Mouse (Mus musculus) heart, postnatal 4 days (tissue): ENCODE data around the gene Eci2. TPM values are rescaled to one million over a fixed set of nuclear protein-coding genes. Genes with fewer than 3 reads are reported as not detected.
A peak's percentile ranks its signal among the peaks of the same experiment; 100 is the strongest.
"Not testable (repeated sequence)": the region's sequence is repeated elsewhere in the genome, so short reads cannot be mapped to it uniquely, and the experiment has no call there.

ENCODE experiments used
- DNase-seq: peaks from one replicate; pipeline ENCODE4 v3.0.0; 2021
- total RNA-seq, 2 experiments: library from RNA; stranded (reverse); gene quantifications; 2 replicates each; pipeline ENCODE4 v1.2.3; 2021

The Eci2 gene
- total RNA-seq, 2 experiments from 2014 or later, result 251 to 275 TPM

DNA sequence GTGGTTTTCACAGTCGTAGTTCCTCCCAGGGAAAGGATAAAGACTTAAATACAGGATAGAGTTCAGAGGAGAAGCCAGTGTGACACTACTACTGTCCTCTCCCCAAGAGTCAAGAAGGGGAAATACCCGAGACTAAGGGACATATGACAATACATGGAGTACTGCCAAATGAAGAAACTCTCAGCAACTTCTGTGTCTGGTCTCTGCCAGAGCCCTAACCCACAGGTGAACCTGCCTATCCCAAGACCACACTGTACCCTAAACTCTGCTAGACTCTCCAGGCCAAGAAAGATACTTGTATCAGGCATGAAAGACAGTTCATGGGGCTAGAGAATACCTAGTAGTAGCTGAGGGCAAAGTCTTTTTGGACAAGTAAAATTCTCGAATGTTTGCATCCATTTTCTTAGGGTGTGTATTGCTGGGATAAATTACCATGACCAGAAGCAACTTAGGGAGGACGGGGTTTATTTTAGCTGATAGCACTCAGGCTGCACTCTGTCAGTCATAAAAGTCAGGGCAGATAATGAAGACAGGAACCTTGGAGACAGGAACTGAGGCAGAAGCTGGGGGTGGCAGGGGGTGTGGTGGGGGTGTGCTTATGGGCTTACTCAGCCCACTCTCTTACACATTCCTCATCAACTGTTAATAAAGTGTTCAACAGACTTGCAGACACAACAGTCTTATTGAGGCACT lies 35.2 kb downstream of the Eci2 start:
- no peak for DNase-seq

DNA sequence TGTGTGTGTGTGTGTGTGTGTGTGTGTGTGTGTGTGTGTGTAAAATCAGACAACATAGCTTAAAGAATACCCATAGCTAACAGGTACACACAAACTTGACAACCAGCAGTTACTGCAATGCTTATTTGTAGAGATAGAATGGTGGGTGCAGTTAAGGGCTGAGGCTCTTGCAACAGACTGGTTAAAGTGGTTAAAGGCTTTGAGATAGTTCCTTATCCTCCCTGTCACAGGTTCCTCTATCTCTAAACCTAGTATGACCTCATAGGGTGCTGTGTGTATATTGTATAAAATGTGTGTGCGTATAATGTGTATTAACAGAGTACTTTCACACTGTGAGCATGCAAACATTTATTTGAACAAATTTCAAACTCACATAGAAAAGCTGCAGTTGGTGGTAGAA lies 43.4 kb downstream of the Eci2 start:
- DNase-seq, result not testable (repeated sequence)

DNA sequence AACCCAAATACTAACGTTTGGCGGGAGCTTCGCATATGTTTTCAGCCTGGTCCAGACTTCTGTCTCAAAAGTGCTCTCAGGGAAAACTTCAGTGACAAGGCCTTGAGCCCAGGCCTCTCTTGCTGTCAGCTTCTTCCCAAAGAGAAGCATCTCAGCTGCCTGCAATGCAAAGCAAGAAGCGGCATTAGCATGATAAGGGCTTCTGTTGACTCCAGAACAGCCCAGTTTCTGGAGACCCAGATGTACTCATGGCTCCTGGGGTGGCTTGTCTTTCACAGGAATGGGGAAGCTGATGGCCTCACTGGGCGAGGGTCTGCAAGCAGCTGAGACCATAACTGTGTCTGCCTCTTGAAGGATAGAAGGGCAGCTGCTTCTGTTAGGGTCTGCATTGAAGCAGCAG lies 48.3 kb downstream of the Eci2 start:
- not testable (repeated sequence) for DNase-seq

- no peak for DNase-seq
Observed at GRCm38 (mm10) chr13:34977410-34977809, 49.5 kb downstream of the Eci2 start.

DNA sequence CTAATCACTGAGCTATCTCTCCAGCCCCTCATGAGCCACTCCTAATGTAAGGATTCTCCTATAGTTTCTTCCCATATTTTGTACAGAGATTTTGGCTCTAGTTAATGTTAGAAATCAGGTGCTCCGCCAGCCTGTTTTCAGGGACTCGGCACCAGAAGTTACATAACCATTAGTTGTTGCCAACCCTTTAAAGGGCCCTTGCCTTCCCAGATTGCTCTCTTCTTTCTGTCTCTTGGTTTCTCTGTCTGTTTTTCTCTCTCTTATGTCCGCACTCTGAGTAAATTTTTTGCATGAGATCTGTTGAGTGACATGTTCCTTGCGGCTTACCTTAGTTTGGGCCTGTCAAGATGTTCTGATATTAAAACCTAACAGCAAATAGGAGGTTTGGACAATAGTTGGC lies 50.8 kb downstream of the Eci2 start:
- no peak for DNase-seq

GRCm38 (mm10) chr13:34973770-34974169 lies 53.1 kb downstream of the Eci2 start:
- no peak for DNase-seq

- DNase-seq, result no peak
Observed at GRCm38 (mm10) chr13:34973149-34973548, 53.7 kb downstream of the Eci2 start.

GRCm38 (mm10) chr13:34972456-34972855 lies 54.4 kb downstream of the Eci2 start:
- not testable (repeated sequence) for DNase-seq

DNA sequence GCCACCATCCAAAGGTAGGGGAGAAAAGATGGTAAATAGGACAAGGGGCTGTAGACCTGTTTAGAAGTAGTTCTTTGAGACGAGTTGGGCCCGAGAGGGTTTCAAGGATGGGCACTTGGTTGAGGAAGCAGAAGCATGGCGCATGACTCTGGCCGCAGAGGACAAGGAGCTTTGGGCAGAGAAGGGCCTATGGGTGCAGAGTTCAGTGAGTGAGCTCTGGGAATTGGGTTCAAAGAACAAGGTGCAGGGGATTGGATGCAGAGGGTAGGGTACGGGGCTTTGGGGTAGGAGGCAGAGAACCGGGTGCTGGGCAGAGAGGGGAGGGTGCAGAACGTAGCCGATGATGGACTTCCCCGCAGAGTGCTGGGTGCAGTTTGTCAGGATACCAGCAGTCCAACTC lies 61.2 kb downstream of the Eci2 start:
- DNase-seq, result not testable (repeated sequence)

DNA sequence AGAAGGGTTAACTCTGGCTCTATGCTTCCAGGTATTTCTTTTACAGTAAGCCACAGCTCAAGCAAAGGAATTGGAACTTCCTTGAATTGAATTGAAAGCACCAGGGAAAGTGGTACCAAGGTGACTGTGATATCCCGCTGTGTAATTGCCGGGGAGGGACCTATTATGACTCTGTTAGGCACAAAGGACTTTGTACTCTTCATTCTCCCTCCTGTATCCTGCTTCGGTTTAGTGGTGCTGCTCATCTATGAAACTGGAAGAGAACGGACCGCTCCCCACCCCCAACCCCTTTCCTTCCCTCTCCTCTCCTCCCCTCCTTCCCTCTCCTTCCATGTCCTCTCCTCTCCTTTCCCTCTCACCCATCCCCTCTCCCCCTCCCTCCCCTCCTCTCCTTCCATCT lies 62.0 kb downstream of the Eci2 start:
- DNase-seq, result no peak

GRCm38 (mm10) chr13:34964419-34964818 lies 62.5 kb downstream of the Eci2 start:
- DNase-seq, result no peak

DNA sequence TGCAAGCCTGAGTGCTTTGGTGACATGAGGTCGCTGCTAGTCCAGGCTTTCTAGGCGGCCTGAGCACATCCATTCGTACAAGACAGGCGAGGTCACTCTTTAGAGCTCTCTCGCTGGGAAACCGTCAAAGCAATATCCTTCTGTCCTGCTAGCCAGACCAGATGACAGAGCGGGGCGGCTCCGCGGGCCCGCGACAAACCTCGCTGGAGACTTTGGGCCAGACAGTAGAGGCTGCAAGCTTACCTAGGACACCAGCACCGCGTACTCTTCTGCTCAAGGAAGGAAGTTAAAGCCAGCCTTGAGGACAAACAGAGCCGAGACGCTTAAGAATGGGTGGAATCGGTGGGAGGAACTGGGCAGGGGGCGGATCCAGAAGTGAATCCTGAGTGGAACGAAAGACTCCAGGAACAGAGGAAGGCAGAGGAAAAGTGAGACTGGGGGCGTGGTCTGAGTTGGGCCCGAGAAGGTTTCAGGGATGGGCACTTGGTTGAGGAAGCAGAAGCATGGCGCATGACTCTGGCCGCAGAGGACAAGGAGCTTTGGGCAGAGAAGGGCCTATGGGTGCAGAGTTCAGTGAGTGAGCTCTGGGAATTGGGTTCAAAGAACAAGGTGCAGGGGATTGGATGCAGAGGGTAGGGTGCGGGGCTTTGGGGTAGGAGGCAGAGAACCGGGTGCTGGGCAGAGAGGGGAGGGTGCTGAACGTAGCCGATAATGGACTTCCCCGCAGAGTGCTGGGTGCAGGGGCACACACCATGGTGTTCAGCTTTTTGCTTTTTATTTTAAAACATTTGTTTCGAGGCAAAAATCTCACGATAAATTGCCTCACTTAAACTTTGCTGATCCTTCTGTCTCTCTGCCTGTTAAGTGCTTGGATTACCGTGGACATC lies 63.1 kb downstream of the Eci2 start, which contains the start of gene Eci3:
Eci3 (minus strand) TSS at position 300 of the 887 bp plus-strand sequence.
- peak; percentile 27 for DNase-seq

GRCm38 (mm10) chr13:34960996-34961770 lies 65.7 kb downstream of the Eci2 start:
- DNase-seq, result no peak

DNA sequence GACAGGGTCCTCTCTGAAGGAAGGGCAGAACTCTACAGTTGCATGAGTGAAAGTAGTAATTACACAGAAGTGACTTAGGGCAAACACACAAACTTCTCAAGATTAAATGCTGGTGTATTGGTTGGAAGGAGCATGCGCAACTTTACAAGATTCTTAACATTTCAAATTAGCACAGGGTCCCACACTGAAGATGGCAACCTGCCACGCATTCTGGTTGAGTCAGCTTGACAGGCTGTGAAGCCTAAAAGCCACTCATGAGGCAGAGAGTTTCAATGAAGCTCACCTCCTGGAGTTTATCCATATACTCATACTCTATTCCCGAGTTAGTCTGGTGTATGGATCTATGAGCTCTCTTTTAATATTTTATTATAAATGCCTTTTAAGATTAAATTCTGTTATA lies 68.7 kb downstream of the Eci2 start:
- not testable (repeated sequence) for DNase-seq

DNA sequence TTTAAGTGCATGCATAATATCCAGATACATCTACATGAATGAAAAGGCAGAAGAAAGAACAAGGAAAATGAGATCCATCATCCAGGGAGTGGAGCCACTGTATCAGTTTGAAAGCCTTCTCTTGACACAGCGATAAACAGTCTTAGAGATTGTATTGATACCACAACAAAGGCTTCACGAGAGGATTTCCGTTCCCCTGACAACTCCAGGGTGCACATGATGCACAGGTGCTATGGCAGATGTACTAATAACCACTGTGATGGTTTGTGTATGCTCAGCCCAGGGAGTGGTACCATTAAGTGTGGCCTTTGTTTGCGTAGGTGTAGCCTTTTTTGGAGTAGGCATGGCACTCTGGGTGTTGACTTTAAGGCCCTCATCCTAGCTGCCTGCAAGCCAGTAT lies 70.0 kb downstream of the Eci2 start:
- DNase-seq, result no peak

- not testable (repeated sequence) for DNase-seq
Observed at GRCm38 (mm10) chr13:34951437-34951836, 75.5 kb downstream of the Eci2 start.

GRCm38 (mm10) chr13:34942370-34942769 lies 84.5 kb downstream of the Eci2 start:
- no peak for DNase-seq

DNA sequence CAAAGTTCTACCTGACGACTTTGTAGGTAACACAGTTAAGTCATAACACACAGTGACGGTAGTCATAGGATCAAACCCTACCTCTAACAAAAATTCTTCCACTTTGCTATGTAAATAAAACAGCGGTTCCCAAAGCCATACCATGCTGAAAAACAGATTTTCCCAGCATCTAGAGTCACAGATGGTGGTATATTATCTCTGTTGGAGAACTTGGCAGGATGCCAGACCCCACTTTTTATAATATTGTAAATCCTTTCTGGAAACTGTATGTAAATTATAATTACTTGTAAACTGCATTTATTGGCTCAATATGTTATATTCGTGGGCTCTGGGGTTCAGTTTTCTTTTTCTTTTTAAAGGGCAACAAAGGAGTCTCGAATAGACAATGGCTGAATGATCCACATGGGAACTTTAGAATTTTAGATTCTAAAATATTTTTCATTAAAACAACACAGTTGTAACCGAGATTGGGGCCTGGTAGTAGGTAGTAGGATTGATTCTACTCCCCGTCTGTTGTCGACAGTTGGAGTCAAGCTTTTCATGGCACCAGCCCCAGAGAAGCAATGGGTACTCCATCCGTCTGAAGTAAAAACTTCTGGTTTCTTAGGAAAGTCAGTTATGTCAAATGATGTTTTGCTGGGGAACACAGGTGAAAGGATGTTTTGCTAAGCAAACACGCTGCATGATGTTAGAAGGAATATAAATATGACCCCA lies 91.8 kb downstream of the Eci2 start:
- DNase-seq, result no peak
